Mouse (Mus musculus): ENCODE measurements around the gene Cxcl12.

GRCm38 (mm10) chr6:117134526-117134925, 33.8 kb upstream of the Cxcl12 start:
- TF ChIP-seq CTCF (IDR thresholded peaks at IDR 0.05; ENCODE audit: control insufficient read depth, insufficient read depth, insufficient read length) = no peak
- no peak for TF ChIP-seq MAX (IDR thresholded peaks at IDR 0.05)
- TF ChIP-seq USF1 (IDR thresholded peaks at IDR 0.05; ENCODE audit: low read depth) = no peak
- TF ChIP-seq CEBPB (IDR thresholded peaks at IDR 0.05; ENCODE audit: low read depth) = no peak
- TF ChIP-seq MYOG (IDR thresholded peaks at IDR 0.05; ENCODE audit: control insufficient read depth, extremely low read depth, insufficient read length) = no peak

All from C2C12 (cell line).